Mouse (Mus musculus): ENCODE results near the gene Prrc2a. TPM values are rescaled to one million over a fixed set of nuclear protein-coding genes. Genes with fewer than 3 reads are reported as not detected.

The Prrc2a gene
- polyA plus RNA-seq, 1 experiment, result 409 TPM

DNA sequence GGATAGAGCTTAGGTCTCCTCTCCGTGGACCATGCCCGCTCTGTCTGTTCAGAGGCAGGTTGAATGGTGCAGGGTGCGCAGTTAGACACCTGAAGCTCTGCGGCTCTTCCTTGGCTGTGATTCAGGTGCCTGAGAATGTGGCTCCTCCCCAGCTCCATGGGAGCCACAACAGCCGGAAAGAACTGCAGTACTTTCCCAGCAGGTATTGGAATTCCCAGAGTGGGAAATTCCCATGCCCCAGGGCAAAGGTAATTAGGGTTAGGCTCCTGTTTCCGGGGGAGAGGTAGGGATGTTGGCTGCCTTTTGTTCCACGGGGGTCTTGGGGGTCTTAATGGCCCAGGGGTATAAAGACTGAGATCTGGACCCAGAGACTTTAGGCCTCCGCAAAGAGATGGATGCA lies 34.2 kb upstream of the Prrc2a start:
- no peak for TF ChIP-seq CTCF (IDR thresholded peaks at IDR 0.05; ENCODE audit: borderline replicate concordance, extremely low read depth, insufficient read depth, insufficient read length)
- TF ChIP-seq POLR2A (IDR thresholded peaks at IDR 0.05; ENCODE audit: borderline replicate concordance, extremely low read depth, insufficient read depth, insufficient read length, poor library complexity, severe bottlenecking), result no peak
- DNase-seq (ENCODE audit: low read depth), result no peak

DNA sequence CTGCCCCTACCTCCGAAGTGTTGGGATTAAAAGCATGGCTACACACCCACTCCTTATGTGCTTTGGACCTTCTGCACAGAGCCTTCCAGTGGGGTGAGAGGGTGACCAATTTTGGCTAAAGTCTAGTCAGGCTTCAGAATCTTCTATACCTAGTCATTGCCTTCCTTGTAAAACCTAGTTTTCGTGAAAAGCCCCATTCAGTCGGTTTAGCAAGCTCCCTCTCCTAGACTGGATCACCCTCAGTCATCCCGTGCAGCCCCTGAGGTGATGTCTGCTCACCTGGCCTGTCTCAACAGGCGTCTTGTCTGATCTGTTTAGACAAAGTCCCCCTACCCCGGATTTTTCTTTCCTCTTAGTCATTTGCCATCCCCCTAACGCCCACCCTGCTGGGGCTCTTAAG lies 33.3 kb upstream of the Prrc2a start:
- DNase-seq (ENCODE audit: low read depth), result no peak
- TF ChIP-seq POLR2A (IDR thresholded peaks at IDR 0.05; ENCODE audit: borderline replicate concordance, extremely low read depth, insufficient read depth, insufficient read length, poor library complexity, severe bottlenecking) (no peak), CTCF (IDR thresholded peaks at IDR 0.05; ENCODE audit: borderline replicate concordance, extremely low read depth, insufficient read depth, insufficient read length) (no peak)

DNA sequence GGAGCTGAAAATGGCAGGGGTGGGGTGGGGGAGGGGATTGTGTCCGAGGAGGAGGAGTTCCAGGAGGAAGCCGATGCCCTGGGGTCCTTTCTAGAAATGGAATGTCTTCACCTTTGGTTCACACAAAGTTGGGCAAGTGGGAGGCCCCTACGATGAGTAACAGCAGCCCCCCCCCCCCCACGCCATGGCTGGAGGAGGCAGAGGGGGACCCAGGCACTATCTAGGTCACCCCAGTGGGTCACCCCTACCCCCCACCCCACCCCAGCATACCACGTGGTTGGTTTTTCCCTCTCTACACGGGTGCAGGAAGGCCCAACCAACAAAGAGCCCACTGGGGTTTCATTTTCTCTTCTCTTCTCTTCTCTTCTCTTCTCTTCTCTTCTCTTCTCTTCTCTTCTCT lies 32.4 kb upstream of the Prrc2a start:
- TF ChIP-seq POLR2A (IDR thresholded peaks at IDR 0.05; ENCODE audit: borderline replicate concordance, extremely low read depth, insufficient read depth, insufficient read length, poor library complexity, severe bottlenecking) (no peak), CTCF (IDR thresholded peaks at IDR 0.05; ENCODE audit: borderline replicate concordance, extremely low read depth, insufficient read depth, insufficient read length) (no peak)

DNA sequence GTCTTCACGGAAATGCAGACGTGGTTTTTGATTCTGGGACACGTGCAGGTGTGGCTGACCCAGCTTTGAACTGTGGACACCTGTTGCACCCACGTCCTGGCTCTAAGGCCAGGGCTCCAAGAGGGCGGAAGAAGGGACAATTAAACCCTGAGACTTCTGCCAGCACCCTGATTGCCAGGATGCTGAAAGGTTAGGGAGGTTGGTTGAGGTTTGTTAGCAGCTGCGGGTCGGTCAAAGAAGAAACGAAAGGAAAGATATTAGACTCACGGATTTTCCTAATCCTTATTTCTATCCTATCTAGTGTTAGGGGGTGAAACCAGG lies 31.6 kb upstream of the Prrc2a start:
- TF ChIP-seq CTCF (IDR thresholded peaks at IDR 0.05; ENCODE audit: borderline replicate concordance, extremely low read depth, insufficient read depth, insufficient read length) (no peak), POLR2A (IDR thresholded peaks at IDR 0.05; ENCODE audit: borderline replicate concordance, extremely low read depth, insufficient read depth, insufficient read length, poor library complexity, severe bottlenecking) (no peak)
- DNase-seq (ENCODE audit: low read depth), result no peak

More for the DNA sequence above, 32.4 kb upstream of the Prrc2a start:
- no peak for DNase-seq (ENCODE audit: low read depth)

DNA sequence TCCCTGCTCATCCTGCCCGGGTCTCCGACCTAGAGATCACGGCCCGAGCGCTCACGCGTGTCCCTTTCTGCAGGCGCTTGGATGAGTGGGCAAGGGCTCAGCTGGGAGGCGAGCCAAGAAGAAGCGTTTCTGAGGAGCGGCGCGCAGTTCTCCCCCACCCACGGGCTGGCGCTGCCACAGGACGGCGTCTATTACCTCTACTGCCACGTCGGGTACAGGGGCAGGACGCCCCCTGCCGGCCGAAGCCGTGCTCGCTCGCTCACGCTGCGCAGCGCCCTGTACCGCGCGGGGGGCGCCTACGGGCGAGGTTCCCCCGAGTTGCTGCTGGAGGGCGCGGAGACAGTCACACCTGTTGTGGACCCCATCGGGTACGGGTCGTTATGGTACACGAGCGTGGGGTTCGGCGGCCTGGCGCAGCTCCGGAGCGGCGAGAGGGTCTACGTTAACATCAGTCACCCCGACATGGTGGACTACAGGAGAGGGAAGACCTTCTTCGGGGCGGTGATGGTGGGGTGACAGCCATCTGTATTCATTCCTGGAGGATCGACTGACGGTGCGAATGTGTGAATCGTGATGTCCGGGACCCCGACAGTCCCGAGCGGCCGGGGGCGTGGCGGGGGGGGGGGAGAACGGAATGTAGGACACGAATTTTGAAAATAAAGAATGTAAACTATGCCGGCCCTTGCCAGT lies 31.1 kb upstream of the Prrc2a start:
- peak; percentile 71 for DNase-seq (ENCODE audit: low read depth)
- TF ChIP-seq POLR2A (IDR thresholded peaks at IDR 0.05; ENCODE audit: borderline replicate concordance, extremely low read depth, insufficient read depth, insufficient read length, poor library complexity, severe bottlenecking) (no peak), CTCF (IDR thresholded peaks at IDR 0.05; ENCODE audit: borderline replicate concordance, extremely low read depth, insufficient read depth, insufficient read length) (peak; percentile 86)

DNA sequence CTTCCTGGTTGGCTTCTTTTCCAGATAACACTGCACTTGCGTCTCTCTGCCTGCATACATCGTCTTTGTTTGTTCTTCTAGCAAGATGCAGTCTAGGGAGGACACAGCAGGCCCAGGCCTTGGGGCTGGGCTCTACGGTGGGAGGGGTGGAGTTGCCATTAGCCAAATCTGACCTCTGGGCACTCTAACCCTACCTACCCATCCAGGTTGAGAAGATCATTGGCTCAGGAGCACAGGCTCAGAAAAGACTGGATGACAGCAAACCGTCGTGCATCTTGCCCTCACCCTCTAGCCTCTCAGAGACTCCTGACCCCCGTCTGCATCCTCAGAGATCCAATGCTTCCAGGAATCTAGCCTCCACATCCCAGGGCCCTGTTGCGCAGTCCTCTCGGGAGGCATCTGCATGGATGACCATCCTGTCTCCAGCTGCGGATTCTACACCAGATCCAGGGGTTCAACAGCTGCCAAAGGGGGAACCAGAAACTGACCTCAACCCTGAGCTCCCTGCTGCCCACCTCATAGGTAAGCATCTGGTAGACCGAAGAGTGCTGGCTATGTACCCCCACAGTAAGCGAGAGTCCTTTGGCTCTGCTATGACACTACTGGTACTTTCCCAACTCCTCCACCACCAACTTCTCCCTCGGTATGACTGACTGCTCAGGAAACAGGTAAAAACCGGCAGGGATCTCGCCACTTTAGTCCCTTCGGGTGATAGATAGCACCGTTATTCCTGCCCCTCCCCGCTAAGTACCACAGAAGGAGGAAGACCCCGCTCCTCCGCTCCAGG lies 30.3 kb upstream of the Prrc2a start:
- no peak for DNase-seq (ENCODE audit: low read depth)
- TF ChIP-seq CTCF (IDR thresholded peaks at IDR 0.05; ENCODE audit: borderline replicate concordance, extremely low read depth, insufficient read depth, insufficient read length), result no peak
- TF ChIP-seq POLR2A (IDR thresholded peaks at IDR 0.05; ENCODE audit: borderline replicate concordance, extremely low read depth, insufficient read depth, insufficient read length, poor library complexity, severe bottlenecking), result no peak

DNA sequence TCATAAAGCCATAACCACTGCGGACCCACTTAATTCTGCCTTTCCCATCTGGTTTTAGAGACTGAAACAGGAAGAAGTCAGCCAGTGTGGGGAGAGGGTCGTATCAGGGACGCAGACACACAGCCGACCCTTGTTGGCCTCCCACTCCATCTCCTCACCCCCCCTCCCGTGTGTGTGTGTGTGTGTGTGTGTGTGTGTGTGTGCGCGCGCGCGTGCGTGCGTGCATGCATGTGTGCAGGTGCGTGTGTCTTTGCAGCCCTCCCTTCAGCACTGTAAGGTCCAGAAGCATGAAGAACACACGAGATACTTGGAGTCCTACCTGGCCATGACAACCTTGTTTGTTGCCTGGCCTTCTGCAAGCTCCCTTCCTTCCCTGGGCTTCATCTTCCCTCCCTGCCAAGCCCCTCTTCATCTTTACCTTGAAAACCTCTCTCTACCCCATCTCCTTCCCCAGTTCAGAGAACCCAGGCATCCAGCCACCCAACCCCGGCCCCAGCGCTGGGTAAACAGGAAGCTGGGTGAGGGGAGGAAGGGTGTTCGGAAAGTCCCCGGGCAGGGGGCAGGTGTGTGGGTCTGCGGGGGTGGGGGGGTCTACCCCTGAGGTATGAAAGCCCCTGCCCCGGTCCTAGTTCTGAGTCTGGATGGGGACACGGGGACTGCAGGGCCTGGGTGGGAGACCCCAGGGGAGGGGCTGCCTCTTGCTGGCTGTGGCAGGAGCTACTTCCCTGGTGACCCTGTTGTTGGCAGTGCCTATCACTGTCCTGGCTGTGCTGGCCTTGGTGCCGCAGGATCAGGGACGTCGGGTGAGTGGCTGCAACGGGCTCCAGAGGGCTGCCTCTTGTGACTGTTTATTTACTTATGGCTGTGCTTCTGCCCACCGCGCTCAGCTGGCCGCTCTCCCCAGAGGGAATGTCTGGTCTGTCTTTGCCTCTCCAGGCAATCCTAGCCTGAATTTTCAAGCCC lies 29.5 kb upstream of the Prrc2a start, which contains the start of gene Ltb:
Ltb (plus strand) TSS at position 559 of the 963 bp plus-strand sequence.
- no peak for TF ChIP-seq POLR2A (IDR thresholded peaks at IDR 0.05; ENCODE audit: borderline replicate concordance, extremely low read depth, insufficient read depth, insufficient read length, poor library complexity, severe bottlenecking)
- TF ChIP-seq CTCF (IDR thresholded peaks at IDR 0.05; ENCODE audit: borderline replicate concordance, extremely low read depth, insufficient read depth, insufficient read length), result no peak
- DNase-seq (ENCODE audit: low read depth), result no peak

DNA sequence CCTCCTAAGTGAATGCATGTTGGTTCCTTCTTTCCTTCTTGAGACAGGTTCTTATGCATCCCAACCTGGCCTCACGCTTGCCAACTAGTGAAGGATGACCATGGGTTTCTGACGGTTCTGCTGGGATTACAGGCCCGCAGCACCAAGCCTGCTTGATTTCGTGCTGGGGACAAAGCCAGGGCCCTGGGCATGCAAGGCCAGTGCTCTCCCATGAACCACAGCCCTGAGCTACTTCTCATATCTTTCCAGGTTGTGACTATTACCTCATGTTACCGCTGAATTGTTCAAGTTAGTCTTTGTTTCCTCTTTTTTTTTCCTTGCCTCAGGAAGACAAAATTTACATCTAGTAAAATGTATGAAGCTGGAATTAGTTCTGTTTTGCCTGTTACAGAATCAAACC lies 28.2 kb upstream of the Prrc2a start:
- DNase-seq (ENCODE audit: low read depth), result no peak
- no peak for TF ChIP-seq POLR2A (IDR thresholded peaks at IDR 0.05; ENCODE audit: borderline replicate concordance, extremely low read depth, insufficient read depth, insufficient read length, poor library complexity, severe bottlenecking)
- TF ChIP-seq CTCF (IDR thresholded peaks at IDR 0.05; ENCODE audit: borderline replicate concordance, extremely low read depth, insufficient read depth, insufficient read length), result no peak

DNA sequence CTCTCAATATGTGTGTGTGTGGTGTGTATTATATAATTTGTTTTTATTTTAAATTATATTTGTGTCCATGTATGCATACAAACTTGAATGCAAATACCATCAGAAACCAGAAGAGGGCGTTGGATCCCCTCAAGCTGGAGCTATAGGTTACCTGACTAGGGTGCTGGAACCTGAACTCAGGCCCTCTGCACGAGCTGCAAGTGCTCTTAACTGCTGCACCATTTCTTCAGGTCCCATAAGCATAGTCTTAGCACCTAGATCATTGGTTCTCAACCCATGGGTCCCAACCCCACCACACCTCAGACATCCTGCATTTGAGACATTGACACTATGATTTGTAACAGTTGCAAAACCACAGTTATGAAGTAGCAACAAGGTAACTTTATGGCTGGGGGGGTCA lies 27.0 kb upstream of the Prrc2a start:
- TF ChIP-seq CTCF (IDR thresholded peaks at IDR 0.05; ENCODE audit: borderline replicate concordance, extremely low read depth, insufficient read depth, insufficient read length), result no peak
- no peak for TF ChIP-seq POLR2A (IDR thresholded peaks at IDR 0.05; ENCODE audit: borderline replicate concordance, extremely low read depth, insufficient read depth, insufficient read length, poor library complexity, severe bottlenecking)
- DNase-seq (ENCODE audit: low read depth), result no peak

DNA sequence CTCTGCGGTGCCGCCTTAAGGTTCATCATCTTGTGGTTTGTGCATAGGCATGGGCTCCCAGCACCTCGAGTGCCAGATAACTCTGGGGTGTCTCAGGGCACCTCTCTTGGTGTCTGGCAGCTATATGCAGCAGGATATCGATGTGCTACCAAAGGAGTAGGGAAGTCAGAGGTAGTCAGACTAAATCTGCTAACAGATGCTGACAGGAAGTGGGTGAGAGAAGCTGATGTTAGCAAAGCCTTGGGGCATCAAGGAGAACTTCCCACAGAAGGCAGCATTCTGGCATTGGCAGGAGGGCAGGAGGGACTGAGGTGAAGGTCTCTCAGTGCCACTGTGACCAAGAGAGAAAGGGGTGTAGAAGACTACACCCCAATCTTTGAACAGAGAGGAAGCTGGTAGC lies 25.4 kb upstream of the Prrc2a start:
- TF ChIP-seq POLR2A (IDR thresholded peaks at IDR 0.05; ENCODE audit: borderline replicate concordance, extremely low read depth, insufficient read depth, insufficient read length, poor library complexity, severe bottlenecking) (no peak), CTCF (IDR thresholded peaks at IDR 0.05; ENCODE audit: borderline replicate concordance, extremely low read depth, insufficient read depth, insufficient read length) (no peak)
- DNase-seq (ENCODE audit: low read depth), result no peak

DNA sequence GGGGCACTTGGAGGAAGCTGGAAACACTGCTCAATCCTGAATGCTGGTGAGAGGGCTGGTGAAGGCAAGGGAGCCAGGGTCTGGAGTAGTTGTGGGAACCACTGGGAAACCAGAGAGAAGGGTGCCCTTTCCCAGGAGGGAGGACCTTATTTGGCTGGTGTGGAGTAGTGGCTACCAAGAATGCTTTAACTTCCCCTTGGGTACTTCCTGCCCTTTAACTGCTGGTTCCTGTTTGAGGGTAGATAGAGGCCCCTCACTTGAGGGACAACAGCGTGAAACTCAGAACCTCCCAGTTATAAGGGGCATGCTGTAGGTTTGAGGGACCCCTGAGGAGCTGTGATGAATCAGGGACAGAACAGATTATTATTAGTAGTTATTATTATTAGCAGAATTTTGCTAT lies 24.5 kb upstream of the Prrc2a start:
- DNase-seq (ENCODE audit: low read depth), result no peak
- no peak for TF ChIP-seq CTCF (IDR thresholded peaks at IDR 0.05; ENCODE audit: borderline replicate concordance, extremely low read depth, insufficient read depth, insufficient read length)
- no peak for TF ChIP-seq POLR2A (IDR thresholded peaks at IDR 0.05; ENCODE audit: borderline replicate concordance, extremely low read depth, insufficient read depth, insufficient read length, poor library complexity, severe bottlenecking)
